Mouse (Mus musculus): ENCODE data around the gene Cfap69. TPM values are rescaled to one million over a fixed set of nuclear protein-coding genes. Genes with fewer than 3 reads are reported as not detected.

Gene Cfap69
- total RNA-seq, 2 experiments from 2014 or later: 0.74 to 1.6 TPM

Other genes starting within 250 kb of the Cfap69 start
- 10 to 100 TPM; 34.1 to 34.4 TPM for gene Cdk14, start 243.9 kb downstream of the Cfap69 start, total RNA-seq (2021)
- not detected for gene 1700015F17Rik, start 185.1 kb downstream of the Cfap69 start, total RNA-seq (2021)
- 10 to 100 TPM; 12.2 to 12.4 TPM for gene Cldn12, start 149.3 kb downstream of the Cfap69 start, total RNA-seq (2021)
- gene Gtpbp10, start 104.7 kb downstream of the Cfap69 start, total RNA-seq (2021): 1 to 10 TPM; 9.0 to 9.4 TPM
- gene Gm8773, start 90.4 kb downstream of the Cfap69 start, total RNA-seq (2021): under 1 TPM in 1 of 2 experiments, not detected in 1; 0.22 TPM
- 1 to 10 TPM; 2.5 to 2.7 TPM for gene Steap2, start 30.3 kb upstream of the Cfap69 start, total RNA-seq (2021)
- gene Steap1, start 85.1 kb upstream of the Cfap69 start, total RNA-seq (2021): under 1 TPM; 0.76 to 0.80 TPM

Measured in gastrocnemius, postnatal 4 days (tissue).